Mouse (Mus musculus): ENCODE results near the gene Pmepa1.

Pmepa1 gene

GRCm38 (mm10) chr2:173275343-173276201 is 761 bp downstream of the Pmepa1 start:
- DNase-seq = no peak

GRCm38 (mm10) chr2:173274428-173275342 is 1.6 kb downstream of the Pmepa1 start:
- no peak for DNase-seq

GRCm38 (mm10) chr2:173273885-173274284 is 2.4 kb downstream of the Pmepa1 start:
- DNase-seq = no peak

DNA sequence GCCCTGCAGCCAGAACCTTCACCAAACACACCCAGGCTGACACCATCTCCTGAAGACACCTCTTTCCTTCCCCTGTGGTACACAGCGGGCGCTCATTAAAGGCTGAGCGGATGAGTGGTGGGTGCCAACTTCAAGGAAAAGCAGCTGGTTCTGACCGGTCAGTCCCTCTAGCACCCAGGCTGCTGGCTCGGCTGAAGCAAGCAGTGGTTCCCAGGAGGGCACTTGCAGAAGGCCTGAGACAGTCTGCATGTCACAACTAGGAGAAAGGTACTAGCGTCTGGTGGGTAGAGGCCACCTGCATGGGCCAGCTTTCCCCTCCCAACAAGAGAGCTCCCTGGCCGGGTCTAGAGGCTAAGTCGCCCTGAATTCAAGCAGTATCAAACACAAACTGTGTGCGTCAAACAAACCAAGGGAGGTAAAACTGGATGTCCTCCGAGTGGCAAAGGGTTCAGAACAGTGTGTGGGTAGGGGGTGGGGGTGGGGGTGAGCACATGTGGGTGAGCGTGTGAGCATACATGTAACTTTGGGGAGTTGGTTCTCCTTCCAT is 3.9 kb downstream of the Pmepa1 start:
- DNase-seq = no peak

GRCm38 (mm10) chr2:173271541-173271940 is 4.8 kb downstream of the Pmepa1 start:
- DNase-seq = no peak

GRCm38 (mm10) chr2:173270601-173271248 is 5.6 kb downstream of the Pmepa1 start:
- no peak for DNase-seq

GRCm38 (mm10) chr2:173270196-173270595 is 6.1 kb downstream of the Pmepa1 start:
- no peak for DNase-seq

- no peak for DNase-seq
These were observed 8.8 kb downstream of the Pmepa1 start for GRCm38 (mm10) chr2:173267562-173267961.

- no peak for DNase-seq
These were observed 9.8 kb downstream of the Pmepa1 start for GRCm38 (mm10) chr2:173266349-173267112.

GRCm38 (mm10) chr2:173265468-173266265 is 10.7 kb downstream of the Pmepa1 start:
- DNase-seq = no peak

DNA sequence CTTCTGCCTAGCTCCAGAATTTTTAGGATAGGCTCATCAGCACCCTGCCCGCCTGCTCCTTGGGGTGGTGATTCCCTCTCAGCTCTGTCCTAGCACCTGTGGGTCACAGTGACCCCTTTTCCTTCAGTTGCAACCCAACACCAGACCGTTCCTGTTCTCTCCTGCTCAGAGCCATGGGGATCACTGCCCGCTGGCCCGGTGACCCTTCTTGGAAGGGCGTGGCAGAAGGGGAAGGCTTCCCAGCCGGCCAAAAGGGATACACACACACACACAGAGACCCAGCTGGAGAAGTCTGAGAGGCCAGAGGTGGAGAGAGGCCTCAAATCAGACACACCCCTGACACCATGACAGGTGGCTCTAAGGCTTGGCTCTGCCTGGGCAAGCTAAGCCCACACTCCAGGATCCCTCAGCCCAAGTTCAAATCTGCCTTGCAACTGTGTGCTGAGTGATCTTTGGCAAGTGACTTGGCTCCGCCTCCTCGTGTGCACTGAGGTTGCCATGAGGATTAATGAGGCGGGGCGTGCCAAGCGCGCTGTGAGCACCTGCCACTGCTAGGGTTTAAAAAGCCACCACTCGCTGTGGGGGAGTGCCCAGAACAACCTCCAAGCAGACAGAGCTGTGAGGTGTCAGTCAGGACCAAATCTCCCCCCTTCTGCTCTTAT is 11.7 kb downstream of the Pmepa1 start:
- DNase-seq = peak; percentile 86

DNA sequence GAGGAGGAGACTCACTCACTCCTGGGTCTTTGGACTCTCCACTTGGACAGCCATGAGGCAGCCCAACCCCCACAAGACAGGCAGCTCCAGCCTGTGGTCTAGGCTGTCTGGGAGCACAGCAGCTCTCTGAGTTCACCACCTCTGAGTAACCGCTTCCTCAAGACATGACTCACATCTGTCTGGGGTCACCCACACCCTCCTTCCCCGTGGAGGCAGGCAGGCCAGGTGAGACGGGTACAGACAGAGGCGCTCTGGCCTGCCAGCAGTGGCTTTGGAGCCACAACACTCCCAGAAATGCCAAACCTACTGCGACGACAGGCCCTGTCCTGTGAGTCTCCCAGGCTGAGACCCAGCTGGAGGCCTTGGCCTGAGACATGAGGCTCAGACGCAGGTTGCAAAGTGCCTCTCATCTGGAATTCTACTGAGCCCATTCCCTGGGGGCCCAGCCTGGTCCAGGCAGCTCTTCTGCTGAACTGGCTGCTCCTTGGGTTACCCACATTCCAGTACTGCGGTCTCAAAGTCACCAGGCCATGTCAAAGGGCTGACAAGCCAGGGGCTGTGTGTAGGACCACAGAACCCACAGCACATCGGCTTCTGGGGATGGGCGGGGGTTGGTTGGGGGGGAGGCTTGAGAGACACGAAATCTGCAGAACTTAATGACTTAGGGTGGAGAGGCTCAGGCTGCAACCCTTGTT is 12.6 kb downstream of the Pmepa1 start:
- DNase-seq = peak; percentile 73

GRCm38 (mm10) chr2:173261497-173261896 is 14.8 kb downstream of the Pmepa1 start:
- DNase-seq = peak; percentile 70

DNA sequence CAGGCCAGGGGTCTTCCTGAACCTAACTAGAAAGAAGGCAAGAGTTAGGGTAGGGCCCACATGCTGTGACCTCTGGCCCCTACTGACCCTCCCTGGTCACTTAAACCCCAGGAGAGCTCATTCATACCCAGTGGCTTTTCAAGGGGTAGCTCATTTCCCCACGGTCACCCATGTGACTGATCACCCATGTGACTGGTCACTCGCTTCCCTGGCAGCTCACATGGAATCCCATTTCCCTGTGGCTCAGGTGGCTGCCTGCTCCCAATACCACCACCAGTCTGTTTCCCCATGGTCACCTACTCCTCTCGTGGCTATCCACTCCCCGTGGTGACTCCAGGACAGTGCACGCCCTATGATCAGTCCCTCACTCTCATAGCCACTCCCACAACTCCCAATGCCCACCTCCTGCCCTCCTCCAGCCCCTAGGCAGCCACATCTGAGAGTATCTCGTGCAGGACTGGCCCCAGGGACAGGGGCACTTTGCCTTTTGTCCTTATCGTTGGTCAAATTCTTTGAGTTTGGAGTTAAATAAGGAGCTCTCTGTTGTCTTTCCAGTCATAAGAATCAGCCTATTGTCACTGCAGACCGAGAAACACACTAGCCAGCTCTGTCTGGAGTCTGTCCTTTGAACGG is 17.8 kb downstream of the Pmepa1 start:
- no peak for DNase-seq

- DNase-seq = peak; percentile 91
These were observed 18.7 kb downstream of the Pmepa1 start for GRCm38 (mm10) chr2:173257610-173258009.

- DNase-seq = no peak
These were observed 19.8 kb downstream of the Pmepa1 start for GRCm38 (mm10) chr2:173256552-173256949.

DNA sequence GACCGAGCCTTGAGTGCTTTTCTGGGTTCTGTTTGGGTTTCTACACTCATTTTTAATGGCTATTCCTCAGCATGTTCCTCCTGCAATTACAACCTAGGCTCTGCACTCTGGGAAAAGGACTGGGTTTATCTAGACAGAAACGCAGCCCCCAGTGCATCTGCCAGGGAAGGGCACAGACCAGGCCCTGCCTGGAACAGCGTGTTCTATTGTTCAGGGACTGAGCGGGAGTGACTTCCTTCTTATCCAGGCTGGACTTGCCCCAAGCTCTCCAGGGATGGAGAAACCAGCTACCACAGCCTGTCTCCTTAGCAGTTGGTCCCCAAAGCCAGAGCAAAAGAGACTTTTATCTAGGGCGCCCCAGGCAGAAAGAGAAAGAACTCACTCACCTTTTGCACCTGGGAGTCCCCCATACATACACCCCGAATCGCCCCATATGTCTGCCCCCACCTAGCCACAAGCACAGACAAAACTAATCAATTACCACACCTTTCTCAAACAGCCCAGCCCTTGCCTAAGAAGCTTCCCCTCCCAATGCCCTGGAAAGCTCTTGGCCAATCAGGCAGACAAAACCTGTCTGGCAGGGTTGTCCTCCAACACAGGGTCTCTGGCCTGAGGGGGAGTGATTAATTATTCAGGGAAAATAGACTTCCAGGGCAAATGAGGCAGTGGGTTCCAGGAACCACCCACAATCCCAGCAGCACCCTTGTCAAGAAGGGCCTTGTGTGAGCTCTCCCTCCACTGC is 20.4 kb downstream of the Pmepa1 start:
- no peak for DNase-seq

- peak; percentile 79 for DNase-seq
These were observed 22.3 kb downstream of the Pmepa1 start for GRCm38 (mm10) chr2:173253761-173254662.
